Mouse (Mus musculus): ENCODE measurements around the gene Mfsd6.

GRCm38 (mm10) chr1:52668743-52669323 lies 58.4 kb downstream of the Mfsd6 start:
- no peak for TF ChIP-seq EP300 (IDR thresholded peaks at IDR 0.05; ENCODE audit: insufficient read depth, low read depth, low read length)
- no peak for TF ChIP-seq CTCF (IDR thresholded peaks at IDR 0.05; ENCODE audit: low read depth, low read length)
- no peak for TF ChIP-seq POLR2A (IDR thresholded peaks at IDR 0.05; ENCODE audit: insufficient read depth, low read length)

Data from ES-Bruce4 (cell line).